Mouse (Mus musculus): Measurements from ENCODE around the gene Mrpl58.
"Not testable (repeated sequence)": the region's sequence is repeated elsewhere in the genome, so short reads cannot be mapped to it uniquely, and the experiment has no call there.

The Mrpl58 gene

DNA sequence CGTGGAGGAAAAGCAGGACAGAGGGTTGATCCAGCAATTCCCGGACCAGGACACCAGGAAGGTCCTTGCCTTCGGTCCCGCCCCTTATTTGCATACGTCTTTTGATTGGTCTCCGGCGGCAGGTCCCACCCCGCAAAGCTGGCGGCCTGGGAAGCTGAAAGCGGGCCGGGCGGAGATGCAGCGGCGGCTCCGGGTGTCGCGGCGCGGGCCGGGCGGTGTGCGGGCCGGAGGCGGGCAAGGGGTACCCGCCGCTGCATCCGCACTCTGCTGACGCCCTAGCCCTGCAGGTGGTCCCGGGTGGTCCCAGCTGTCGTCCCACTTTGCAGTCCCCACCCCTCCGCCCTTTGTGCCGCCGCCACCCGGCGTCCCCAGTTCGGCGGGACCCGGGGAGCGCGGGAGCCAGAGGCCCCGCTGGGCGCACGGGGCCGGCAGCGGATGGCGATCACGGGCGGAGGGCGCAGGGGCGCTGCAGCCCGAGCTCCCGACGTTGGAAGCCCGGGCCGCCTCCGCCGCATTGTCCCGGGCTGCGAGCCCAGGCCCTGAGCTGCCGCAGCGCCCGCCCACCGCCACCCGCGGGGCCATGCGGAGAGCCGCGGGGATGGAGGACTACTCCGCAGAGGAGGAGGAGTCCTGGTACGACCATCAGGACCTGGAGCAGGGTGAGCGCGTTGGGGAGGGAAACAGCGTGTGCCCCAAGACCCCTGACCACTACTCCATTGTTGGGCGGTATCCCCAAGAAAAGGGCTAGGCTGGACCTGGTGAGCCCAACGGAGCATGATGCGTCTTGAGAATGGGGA, 21.6 kb upstream of the Mrpl58 start, which contains the start of gene Cdr2l:
Gene Cdr2l (plus strand): TSS at position 174 of the 797 bp plus-strand sequence.
- ATAC-seq (ENCODE audit: insufficient number of reproducible peaks, low FRiP score, low TSS enrichment): peak; percentile 93

DNA sequence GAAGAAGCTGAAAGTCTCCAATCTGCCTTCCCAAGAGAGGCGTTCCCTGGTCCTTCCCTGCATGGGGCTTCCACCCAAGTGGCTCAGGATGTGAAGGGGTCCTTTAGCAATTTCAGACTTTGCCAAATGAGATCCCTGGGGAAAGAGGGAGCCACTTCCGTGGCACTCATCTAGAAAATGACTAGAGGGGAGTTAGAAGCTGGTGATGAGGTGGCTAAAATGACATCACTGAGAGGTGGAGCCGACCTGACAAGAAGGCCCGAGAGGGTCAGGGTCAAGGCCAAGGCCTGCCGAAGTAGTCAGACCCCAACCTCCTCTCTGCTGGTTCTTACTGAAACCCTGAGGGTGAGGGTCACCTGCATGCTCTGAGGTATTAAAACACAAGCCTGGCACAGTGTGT, 20.7 kb upstream of the Mrpl58 start:
- ATAC-seq (ENCODE audit: insufficient number of reproducible peaks, low FRiP score, low TSS enrichment): no peak

DNA sequence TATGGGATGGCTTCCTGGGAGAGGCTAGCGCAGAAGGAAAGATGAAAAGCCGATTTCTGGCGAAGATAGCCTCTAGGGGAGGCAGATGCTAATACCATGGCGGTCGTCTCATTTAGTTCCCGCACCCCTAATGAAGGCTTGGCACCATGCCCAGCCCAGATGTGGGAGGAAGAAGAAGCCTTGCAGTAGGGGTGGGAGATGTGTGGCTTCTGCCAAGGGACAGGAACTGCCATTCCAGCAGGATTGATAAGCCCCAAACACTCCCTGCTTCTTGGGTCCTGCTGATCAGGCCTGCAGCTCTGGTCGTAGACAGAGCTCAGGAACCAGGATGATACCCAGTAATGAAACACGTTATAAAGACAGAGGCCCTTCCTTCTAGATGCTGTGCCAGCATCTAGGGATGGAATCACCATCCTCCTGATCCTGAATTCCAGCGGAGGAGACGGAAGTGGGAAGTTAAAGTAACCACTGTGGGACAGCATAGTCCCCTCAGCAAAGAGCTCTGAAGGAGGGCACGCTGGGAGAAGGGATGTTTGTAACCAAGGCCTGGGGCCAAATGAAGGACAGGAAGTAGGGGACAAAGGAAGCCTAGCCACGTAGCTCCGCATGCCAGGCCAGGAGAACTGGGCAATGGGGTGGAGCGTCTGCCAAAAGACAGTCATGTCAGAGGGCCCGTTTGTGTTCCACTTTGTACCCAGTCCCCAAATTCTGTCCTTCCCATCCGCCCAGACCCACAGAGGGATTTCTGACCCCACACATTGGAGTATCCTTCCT, 19.7 kb upstream of the Mrpl58 start:
- ATAC-seq (ENCODE audit: insufficient number of reproducible peaks, low FRiP score, low TSS enrichment): no peak

DNA sequence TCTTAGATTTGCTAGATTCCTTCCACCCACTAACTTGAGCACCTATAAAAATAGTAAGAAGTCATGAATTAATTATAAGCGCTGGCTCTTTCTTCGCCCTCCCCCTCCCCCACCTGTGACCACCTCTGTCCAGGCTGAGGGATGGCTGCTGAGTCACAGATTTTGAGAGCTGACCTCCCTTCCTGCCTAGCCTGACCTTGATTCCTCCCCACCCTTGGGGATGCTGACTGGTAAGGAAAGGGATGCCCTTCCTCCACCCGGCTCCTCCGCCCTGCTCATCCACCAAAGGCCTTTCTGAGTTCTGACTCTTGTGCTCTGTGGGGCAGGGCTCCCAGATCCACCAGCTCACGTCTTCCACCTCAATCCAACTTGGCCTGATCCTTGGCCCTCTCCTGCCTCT, 19.0 kb upstream of the Mrpl58 start:
- no peak for ATAC-seq (ENCODE audit: insufficient number of reproducible peaks, low FRiP score, low TSS enrichment)

DNA sequence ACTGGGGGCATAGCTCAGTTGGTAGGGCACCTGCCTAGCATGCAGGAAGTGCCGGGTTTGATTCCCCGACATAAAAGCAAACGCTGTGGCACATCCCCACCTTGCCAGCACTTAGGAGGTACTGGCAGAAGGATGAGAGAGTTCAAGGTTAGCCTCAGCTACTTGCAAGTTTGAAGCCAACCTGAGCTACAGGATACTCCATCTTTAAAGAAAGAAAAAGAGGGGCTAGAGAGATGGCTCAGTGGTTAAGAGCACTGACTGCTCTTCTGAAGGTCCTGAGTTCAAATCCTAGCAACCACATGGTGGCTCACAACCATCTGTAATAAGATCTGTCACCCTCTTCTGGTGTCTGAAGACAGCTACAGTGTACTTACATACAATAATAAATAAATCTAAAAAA, 16.7 kb upstream of the Mrpl58 start:
- ATAC-seq (ENCODE audit: insufficient number of reproducible peaks, low FRiP score, low TSS enrichment): not testable (repeated sequence)

DNA sequence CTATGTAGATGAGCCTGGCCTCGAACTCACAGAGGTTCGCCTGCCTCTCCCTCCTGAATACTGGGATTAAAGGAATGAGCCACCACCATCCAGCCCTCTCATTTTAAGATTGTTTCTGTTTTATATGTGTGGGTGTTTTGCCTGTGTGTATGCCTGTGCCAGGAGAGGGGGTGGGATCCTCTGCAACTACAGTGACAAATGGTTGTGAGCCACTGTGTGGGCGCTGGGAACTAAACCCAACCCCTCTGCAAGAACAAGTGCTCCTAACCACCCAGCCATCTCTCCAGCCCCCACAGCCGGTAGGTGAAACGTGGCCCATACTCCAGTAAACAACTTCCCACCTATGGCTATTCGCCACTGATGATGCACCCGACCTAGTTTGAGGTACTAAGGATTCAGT, 12.2 kb upstream of the Mrpl58 start:
- no peak for ATAC-seq (ENCODE audit: insufficient number of reproducible peaks, low FRiP score, low TSS enrichment)

DNA sequence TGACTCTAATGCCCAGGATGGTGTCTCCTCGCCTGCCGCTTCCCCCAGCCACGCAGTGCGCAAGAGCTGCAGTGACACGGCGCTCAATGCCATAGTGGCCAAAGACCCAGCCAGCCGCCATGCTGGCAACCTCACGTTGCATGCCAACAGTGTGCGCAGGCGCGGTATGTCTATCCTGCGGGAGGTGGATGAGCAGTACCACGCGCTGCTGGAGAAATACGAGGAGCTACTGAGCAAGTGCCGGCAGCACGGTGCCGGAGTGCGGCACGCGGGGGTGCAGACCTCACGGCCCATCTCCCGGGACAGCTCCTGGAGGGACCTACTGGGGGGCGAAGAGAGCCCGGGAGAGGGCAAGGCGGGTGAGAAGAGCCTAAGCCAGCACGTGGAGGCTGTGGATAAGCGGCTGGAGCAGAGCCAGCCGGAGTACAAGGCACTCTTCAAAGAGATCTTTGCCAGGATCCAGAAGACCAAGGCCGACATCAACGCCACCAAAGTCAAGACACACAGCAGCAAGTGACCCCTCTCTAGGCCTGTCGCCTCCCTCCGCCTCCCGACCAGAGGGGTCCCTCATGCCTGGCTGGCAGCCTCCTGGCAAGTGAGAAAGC, 9.7 kb upstream of the Mrpl58 start:
- peak; percentile 67; the same call in 1 of the 2 replicates for ATAC-seq (ENCODE audit: insufficient number of reproducible peaks, low FRiP score, low TSS enrichment)

DNA sequence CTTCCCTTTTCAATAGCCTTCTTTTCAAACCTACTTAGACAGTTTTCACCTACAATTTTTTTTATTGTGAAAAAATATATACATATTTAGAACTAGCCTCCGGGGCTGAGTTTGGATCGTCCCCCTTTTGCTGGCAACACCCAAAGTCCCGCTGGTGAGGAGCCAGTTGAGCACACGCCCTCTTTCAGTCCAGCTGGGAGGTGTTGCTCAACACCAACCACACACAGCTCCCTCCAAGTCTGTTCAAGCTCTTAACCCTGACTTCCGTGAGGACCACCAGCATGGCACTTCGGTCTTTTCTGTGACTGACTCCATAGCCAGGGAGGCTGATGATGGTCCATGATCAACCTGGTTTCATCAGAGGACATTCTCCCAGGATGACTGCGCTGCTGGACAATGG, 5.5 kb upstream of the Mrpl58 start:
- ATAC-seq (ENCODE audit: insufficient number of reproducible peaks, low FRiP score, low TSS enrichment): no peak

DNA sequence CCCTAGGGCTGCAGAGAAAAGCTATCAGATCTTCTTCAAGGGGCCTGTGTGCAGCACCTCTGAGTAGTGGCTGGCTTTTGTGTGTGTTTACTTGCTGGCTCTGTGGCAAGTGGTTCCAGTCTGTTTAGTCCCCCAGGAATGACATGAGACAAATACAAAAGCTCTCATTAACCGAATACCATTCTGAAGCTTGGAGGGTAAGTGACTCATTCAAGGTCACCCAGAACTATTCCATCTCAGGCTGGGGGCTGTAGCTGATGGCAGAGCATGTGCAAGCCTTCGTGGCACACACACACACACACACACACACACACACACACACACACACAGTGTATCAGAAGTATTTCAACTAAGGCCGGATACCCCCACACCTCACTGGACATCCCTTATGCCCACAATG, 3.4 kb upstream of the Mrpl58 start:
- no peak for ATAC-seq (ENCODE audit: insufficient number of reproducible peaks, low FRiP score, low TSS enrichment)

DNA sequence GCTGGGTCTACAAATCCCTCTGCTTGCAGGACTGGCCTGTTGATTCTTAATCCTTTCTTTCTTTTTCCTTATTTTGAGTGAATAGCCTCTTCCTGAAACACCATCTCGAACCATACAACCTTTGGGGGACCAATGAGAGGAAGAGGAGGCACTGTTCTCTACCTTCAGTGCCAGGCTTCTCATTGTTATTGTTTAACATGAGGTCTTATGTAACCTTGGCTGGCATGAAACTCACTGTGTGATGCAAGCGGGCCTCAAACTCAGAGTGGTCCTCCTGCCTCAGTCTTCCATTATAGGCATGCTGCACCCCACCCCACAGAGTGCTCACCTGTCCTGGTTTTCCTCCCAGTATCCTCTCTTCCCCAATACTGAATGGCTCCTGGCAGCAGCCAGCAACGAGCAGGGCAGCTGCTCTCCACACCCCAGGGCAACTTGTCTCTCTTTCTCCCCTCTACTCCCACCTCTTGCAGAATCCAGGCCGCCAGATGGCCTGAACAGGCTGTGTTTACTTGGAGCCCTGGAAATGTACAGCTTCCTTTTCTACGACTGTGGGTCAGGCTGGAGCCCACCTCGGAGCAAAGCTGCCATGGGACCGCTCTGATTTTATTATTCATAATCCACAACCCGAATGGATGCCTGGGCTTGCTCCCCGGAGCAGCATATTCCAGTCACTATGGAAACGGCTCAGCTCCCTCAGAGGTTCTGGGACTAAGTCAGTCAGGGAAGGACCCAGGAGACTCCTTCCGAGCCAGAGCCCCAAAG, 2.7 kb upstream of the Mrpl58 start:
- ATAC-seq (ENCODE audit: insufficient number of reproducible peaks, low FRiP score, low TSS enrichment): peak; percentile 74; the same call in 1 of the 2 replicates

DNA sequence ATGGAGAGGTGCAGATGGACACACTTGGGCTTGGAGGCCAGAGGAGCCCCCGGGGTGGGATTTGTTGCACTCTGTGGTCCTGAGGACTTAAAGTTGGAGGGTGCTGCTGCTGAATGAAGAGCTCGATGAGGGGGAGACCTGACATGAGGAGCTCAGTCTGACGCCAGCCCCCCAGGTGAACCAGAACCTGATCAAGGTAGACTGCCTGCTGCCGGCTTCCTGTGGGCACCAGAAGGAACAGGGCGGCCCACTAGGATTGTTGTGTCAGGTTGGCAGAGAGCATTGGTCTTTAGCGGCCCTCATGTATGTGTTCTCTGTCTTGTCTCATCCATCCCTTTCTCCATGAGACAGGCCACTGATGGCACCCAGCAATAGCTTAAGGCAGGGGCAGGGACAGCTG, 2.2 kb downstream of the Mrpl58 start:
- no peak for ATAC-seq (ENCODE audit: insufficient number of reproducible peaks, low FRiP score, low TSS enrichment)

DNA sequence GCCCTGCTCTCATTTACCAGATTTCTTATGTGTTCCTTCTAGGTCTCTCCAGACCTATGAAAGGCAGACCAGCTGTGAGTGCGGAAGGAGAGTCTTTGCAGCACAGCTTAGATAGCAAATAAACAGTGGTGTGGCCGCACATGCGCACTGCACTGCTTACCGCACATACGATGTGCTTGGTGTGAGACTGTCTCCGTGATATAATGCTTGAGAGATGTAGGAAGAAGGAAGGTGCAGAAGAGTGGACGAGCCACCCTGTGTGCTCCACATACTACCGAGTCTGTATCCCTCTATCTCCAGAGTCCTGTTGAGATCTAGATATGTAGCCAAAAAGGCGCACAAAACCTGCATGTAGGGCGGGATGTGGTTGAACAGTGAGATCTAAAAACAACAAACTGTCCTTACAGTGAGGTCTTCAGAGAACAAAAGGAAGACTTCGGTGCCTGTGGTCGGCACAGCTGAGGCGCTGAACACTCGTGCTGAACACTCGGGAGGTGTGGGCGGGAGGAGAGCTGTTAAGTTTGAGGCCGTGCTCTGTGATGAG, 3.4 kb downstream of the Mrpl58 start:
- ATAC-seq (ENCODE audit: insufficient number of reproducible peaks, low FRiP score, low TSS enrichment): no peak

DNA sequence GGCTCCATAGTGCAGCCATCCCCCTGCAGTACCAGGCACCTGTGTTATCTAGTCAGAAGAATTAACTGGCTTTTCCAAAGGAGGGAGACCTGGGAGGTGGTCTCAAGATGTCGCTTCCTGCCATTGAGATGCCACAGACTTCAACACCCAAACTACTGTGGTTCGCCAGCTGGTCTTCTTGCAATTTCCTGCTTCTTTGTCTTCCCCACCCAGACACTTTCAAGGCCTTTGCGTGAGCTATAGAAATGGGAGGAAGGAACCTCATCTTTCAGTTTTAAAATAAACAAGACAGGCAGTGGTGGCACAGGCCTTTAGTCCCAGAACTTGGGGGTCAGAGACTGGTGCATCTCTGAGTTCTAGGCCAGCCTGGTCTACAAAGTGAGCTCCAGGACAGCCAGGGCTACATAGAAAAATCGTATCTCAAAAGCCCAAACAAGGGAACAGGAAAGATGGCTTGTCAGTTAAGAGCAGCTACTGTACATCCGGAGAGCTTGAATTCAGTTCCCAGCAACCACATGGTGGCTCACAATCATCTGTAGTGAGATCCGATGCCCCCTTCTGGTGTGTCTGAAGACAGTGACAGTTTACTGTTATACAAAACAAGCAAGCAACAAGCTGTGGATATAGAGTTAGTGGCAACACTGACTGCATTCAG, 4.8 kb downstream of the Mrpl58 start:
- no peak for ATAC-seq (ENCODE audit: insufficient number of reproducible peaks, low FRiP score, low TSS enrichment)

DNA sequence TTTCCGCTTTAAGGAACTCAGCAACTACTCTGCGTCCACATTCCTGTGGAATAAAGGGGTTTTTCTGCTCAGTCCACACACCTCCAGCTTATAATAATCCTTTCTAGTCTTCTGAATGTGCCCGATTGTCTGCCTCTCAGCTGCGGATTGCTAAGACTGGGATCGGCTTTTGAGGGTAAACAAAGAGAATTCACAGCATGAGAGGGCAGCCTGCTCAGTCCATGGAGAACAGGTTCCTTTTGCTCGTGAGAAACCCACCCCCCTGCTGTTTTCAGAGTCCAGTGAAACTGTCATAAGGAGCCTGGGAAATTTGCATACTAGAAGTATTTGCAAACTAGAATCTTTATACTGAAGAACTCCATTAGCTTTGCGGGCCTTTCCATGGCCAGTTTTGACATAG, 6.0 kb downstream of the Mrpl58 start:
- ATAC-seq (ENCODE audit: insufficient number of reproducible peaks, low FRiP score, low TSS enrichment): no peak

DNA sequence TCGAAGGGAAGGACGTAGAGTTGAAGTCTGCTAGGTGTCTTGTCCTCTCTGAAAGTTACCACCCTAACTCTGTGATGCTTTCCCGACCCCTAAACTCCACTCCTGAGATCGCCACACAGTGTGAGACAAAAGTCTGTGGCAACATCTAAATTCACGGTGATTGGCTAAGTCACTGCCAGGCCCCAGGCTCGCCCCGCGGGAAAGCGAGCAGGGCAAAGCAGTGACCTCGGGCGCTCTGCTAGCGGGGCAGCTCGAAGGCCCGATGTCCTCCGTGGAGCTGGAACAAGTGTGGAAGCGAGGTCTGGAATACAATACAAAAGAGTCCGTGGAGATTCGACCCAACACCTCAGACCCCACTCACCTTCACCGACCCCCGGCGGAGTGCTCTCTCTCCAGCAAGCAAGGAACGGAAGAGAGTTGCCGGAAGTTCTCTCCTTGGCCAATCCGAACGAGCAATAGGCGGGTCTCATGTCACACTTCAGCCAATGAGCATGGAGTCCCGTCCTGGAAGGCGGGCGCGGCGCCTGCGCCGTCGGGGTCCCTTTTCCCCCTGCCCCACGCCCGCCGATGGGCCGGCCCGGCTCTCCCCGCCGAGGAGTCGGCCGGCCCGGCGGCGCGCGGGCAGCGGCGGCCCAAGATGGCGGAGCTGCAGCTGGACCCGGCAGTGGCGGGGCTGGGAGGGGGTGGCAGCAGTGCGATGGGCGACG, 16.1 kb downstream of the Mrpl58 start, which contains the start of the genes Atp5h and Kctd2:
Gene Atp5h (minus strand): TSS at position 432 of the 707 bp plus-strand sequence.
Gene Kctd2 (plus strand): TSS at position 598 of the 707 bp plus-strand sequence.
- peak; percentile 91 for ATAC-seq (ENCODE audit: insufficient number of reproducible peaks, low FRiP score, low TSS enrichment)

DNA sequence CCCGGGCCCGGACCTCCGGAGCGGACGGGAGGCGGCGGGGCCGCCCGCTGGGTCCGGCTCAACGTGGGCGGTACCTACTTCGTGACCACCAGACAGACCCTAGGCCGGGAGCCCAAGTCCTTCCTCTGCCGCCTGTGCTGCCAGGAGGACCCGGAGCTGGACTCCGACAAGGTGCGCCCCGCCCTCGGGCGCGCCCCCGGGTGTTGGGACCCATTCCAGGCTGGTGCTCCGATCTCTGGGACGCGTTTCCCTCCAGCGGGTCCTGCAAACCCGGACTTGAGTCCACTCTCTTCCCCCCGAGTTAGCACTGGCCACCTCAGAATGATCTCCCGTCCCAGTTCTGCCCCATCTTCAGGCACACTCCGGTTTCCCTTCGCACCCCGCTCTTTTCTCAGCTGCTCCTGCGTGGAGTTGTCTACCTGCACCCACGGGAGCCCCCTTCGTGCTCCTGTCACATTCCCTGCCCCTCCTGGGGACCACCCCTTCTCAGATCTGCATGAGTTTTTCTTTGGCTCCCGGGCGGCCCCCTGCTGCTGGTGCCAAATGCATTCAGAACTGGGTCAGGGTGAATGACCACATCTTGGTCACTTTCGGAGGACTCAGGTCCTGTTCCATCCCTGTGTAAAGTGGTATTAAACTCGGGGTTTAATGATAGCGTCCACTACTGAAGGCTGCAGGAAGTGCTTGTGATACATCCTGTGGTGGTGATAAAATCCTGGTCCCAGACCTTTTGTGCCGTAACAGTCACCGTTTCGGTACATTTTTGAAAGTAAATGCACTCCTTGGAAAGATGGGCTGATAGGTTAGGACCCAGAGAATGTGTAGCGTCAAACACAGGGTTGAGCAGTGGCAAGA, 17.0 kb downstream of the Mrpl58 start:
- no peak for ATAC-seq (ENCODE audit: insufficient number of reproducible peaks, low FRiP score, low TSS enrichment)

DNA sequence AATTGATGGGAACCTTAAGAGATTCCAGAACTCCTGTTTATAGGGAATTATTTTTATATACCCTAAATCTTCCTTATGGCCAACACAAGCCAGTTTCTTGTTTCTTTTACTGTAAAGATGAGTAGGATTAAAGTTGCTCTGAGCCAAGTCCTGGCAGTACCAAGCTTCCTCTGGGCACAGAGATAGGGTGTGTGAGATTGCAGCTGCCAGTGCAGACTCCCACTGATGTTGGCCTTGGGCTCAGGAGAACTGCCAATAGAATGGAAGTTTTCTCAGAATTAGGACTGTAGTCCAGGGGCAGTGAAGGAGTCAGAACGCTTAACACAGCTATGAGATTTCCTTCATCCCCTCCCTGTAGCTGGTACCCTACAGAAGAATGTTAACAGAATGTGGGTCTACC, 17.8 kb downstream of the Mrpl58 start:
- no peak for ATAC-seq (ENCODE audit: insufficient number of reproducible peaks, low FRiP score, low TSS enrichment)

DNA sequence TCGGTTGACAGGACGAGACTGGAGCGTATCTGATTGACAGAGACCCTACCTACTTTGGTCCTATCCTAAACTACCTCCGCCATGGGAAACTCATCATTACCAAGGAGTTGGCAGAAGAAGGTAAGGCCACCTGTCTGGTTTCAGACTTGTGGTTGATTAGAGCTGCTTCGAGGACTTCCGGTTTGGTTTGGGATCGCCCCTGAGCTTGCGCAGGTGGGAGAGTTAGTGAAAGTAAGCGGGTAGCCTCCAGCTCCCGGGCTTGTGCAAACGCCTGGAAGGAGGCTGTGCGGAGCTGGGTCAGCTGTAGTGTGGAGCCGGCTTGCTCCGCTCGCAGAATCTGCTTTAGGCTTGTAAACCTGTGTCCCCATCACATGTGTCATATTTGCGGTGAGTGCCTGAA, 18.4 kb downstream of the Mrpl58 start:
- no peak for ATAC-seq (ENCODE audit: insufficient number of reproducible peaks, low FRiP score, low TSS enrichment)

All from cerebellum, adult (tissue).